Mouse (Mus musculus): Measurements from ENCODE around the gene Adgrb3.

DNA sequence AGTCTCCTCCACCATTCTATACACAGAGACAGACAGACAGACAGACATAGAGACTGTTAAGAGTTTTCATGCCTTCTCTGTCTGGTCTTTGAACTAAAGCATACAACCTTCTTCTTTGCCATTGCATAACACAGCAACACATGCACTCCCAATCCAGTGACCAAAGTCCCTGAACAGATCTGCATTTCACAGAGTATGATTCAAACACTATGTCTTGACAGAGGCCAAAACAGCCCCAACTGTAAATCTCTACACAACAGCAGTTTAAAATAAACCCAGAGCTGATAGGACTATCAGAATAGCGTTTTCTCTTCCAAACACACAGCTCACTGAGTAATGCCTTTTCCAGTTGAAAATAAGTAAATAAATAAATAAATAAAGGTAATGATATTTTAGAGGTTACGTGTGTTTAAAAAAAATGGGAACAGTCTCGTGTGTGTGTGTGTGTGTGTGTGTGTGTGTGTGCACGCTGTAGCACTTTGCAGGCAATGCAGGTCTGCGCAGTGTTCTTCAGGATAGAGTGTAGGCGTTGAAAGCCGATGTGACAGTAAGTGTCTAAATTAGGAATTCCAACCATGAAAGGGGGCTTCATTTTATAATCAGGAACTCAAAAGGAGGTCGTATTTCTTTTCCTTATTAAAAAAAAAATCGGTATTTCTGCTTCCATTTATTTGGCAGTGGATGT lies 1.3 kb downstream of the Adgrb3 start:
- TF ChIP-seq CTCF (IDR thresholded peaks at IDR 0.05; ENCODE audit: borderline replicate concordance, insufficient read depth, low read depth, low read length): no peak
- no peak for TF ChIP-seq POLR2A (IDR thresholded peaks at IDR 0.05; ENCODE audit: borderline replicate concordance, insufficient read depth, low read length)
